Mouse (Mus musculus) G1E (cell line): Measurements from ENCODE around the gene Slc37a4.

ENCODE experiments used
- CTCF ChIP-seq: IDR thresholded peaks from 2 replicates; pipeline ENCODE4 v1.5.1; 2012; ENCODE audit warnings: low read depth, low read length, inconsistent platforms, mixed read lengths
- TAL1 ChIP-seq: conservative IDR thresholded peaks from 2 replicates; pipeline ENCODE4 v1.6.1; 2012; ENCODE audit warnings: low read depth, low read length, inconsistent platforms, mixed read lengths

DNA sequence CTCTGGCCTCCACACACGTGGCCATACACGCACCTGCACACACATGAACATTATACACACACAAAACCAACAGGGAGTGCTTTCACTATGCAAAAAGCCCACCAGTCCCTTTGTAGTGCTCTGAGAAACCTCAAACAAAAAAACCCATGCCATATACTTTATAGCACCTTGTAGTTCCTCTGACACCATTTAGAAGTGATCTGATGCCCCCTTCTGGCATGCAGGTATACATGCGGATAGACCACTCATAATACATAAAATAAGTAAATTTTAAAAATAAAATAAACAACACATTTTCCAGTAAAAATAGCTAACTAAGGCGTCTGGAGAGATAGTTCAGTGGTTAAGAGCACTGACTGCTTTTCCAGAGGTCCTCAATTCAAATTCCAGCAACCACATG is 39.4 kb upstream of the Slc37a4 start:
- TF ChIP-seq CTCF (no peak; the same call in 1 of the 2 replicates), TAL1 (no peak)
